Mouse (Mus musculus) midbrain, embryonic 13.5 days (tissue): ENCODE measurements around the gene Rnaset2b. TPM values are rescaled to one million over a fixed set of nuclear protein-coding genes. Genes with fewer than 3 reads are reported as not detected.
"Not testable (repeated sequence)": the region's sequence is repeated elsewhere in the genome, so short reads cannot be mapped to it uniquely, and the experiment has no call there.

ENCODE experiments used
- ATAC-seq: fragments of 200-750 bp; cut with Nextera tagmentation; 2 replicates; pipeline ENCODE4 v1.8.0; 2017; ENCODE audit warnings: mild to moderate bottlenecking, moderate TSS enrichment, moderate library complexity
- H3K27ac ChIP-seq: fragments of 300-500 bp; sonication (generic); 2 replicates; pipeline ENCODE4 v1.5.1; 2015; ENCODE audit warnings: inconsistent platforms, mild to moderate bottlenecking, moderate library complexity
- H3K27me3 ChIP-seq: fragments of 300-500 bp; sonication (generic); 2 replicates; pipeline ENCODE4 v1.6.1; 2015; ENCODE audit warnings: mild to moderate bottlenecking, inconsistent platforms
- H3K36me3 ChIP-seq: fragments of 300-500 bp; sonication (generic); 2 replicates; pipeline ENCODE4 v1.6.1; 2015; ENCODE audit warnings: mild to moderate bottlenecking, inconsistent platforms
- H3K4me1 ChIP-seq: fragments of 300-500 bp; sonication (generic); replicated peaks from 2 replicates; pipeline ENCODE4 v1.6.1; 2015; ENCODE audit warnings: inconsistent platforms
- H3K4me2 ChIP-seq: fragments of 300-500 bp; sonication (generic); replicated peaks from 2 replicates; pipeline ENCODE4 v1.6.1; 2015; ENCODE audit warnings: moderate library complexity, mild to moderate bottlenecking, inconsistent platforms
- H3K4me3 ChIP-seq: fragments of 300-500 bp; sonication (generic); replicated peaks from 2 replicates; pipeline ENCODE4 v1.5.1; 2015; ENCODE audit warnings: mild to moderate bottlenecking, inconsistent platforms
- H3K9ac ChIP-seq: fragments of 300-500 bp; sonication (generic); replicated peaks from 2 replicates; pipeline ENCODE4 v1.6.1; 2015; ENCODE audit warnings: mild to moderate bottlenecking, inconsistent platforms
- H3K9me3 ChIP-seq: fragments of 300-500 bp; sonication (generic); 2 replicates; pipeline ENCODE4 v1.6.1; 2016; ENCODE audit warnings: mild to moderate bottlenecking, inconsistent platforms
- WGBS: fragments of 180-500 bp; shearing (Covaris S2); methylation state at CpG from one replicate; pipeline ENCODE4 v1.1.7; 2015; 5-methylcytosine and 5-hydroxymethylcytosine counted together
- polyA plus RNA-seq: library from polyadenylated mRNA; unstranded; fragments of >200 nt; fragmentation: Nextera tagmentation; extraction: Ambion mirVana; gene quantifications from 2 replicates; pipeline ENCODE4 v1.2.1, GENCODE M21; 2015

Rnaset2b gene
- polyA plus RNA-seq, 1 experiment from 2014 or later, result 87.0 TPM

GRCm38 (mm10) chr17:7030622-7031174 lies 60.3 kb downstream of the Rnaset2b start:
- H3K4me1 ChIP-seq, H3K9ac ChIP-seq, H3K9me3 ChIP-seq, H3K27ac ChIP-seq, H3K4me3 ChIP-seq, H3K4me2 ChIP-seq, H3K27me3 ChIP-seq, H3K36me3 ChIP-seq, ATAC-seq: not testable (repeated sequence)
- 68% methylated on average over 3 of the region's 6 CpGs for WGBS

- H3K27ac ChIP-seq, H3K4me3 ChIP-seq, H3K9ac ChIP-seq, ATAC-seq, H3K36me3 ChIP-seq, H3K9me3 ChIP-seq, H3K27me3 ChIP-seq, H3K4me2 ChIP-seq, H3K4me1 ChIP-seq: not testable (repeated sequence)
- WGBS, result 70% methylated on average over 3 of the region's 17 CpGs
Observed at GRCm38 (mm10) chr17:7033192-7034166, 63.0 kb downstream of the Rnaset2b start.

Other genes starting within 250 kb of the Rnaset2b start
- 36.2 and 43.1 TPM in 2 replicates for gene Ezr, start 187.8 kb upstream of the Rnaset2b start, polyA plus RNA-seq
- 49.4 and 53.0 TPM in 2 replicates for gene Rsph3b, start 22.0 kb upstream of the Rnaset2b start, polyA plus RNA-seq
- 48.6 and 52.2 TPM in 2 replicates for gene Tagap1, start 9.5 kb upstream of the Rnaset2b start, polyA plus RNA-seq
- 0.17 and 0.35 TPM in 2 replicates for gene Gm49721, start 8.3 kb downstream of the Rnaset2b start, polyA plus RNA-seq
- not detected in 2 replicates for gene Gm1604a, start 54.9 kb downstream of the Rnaset2b start, polyA plus RNA-seq
- gene Rps6ka2, start 199.5 kb downstream of the Rnaset2b start, polyA plus RNA-seq, result 20.8 and 21.6 TPM in 2 replicates